Mouse (Mus musculus): ENCODE results near the gene Klf5. TPM values are rescaled to one million over a fixed set of nuclear protein-coding genes. Genes with fewer than 3 reads are reported as not detected.

The Klf5 gene
- 28.7 and 29.8 TPM in 2 replicates for polyA plus RNA-seq (2015; fragmentation: Nextera tagmentation; extraction: Ambion mirVana)

GRCm38 (mm10) chr14:99298385-99299021 is at the start of gene Klf5:
Gene Klf5 (plus strand): TSS chr14:99298691.

Other genes starting within 250 kb of the Klf5 start
- 8.9 and 9.3 TPM in 2 replicates for gene Pibf1, start 199.3 kb upstream of the Klf5 start, polyA plus RNA-seq (2015; fragmentation: Nextera tagmentation; extraction: Ambion mirVana)
- gene Dis3, start 198.9 kb upstream of the Klf5 start, polyA plus RNA-seq (2015; fragmentation: Nextera tagmentation; extraction: Ambion mirVana), result 12.2 and 12.4 TPM in 2 replicates